ENCODE assay signal across 10 mouse cellular contexts in genomic region chr13:70418156-70418555, GRCm38 (mm10).
"Had no signal": no experiment of that assay in that cellular context is flagged by ENCODE, and none has a peak within 500 bp of the region (broad histone marks: within the 10 kb centered on the region; RNA-seq: fewer than 3 reads in every experiment).

No protein-coding gene starts in this region.

- DNase-seq: kidney, adult 8-10 months; kidney, postnatal 25 days; liver; liver, embryonic 13.5 days; liver, postnatal 0 days; lung, postnatal 36 days; right cerebral cortex, postnatal 4 days; spleen, adult 18-20 months; thymus, adult 2 months; thymus, postnatal 25 days had no signal
